Mouse (Mus musculus) limb, embryonic 14.5 days (tissue): ENCODE results near the gene Vmn2r65. TPM values are rescaled to one million over a fixed set of nuclear protein-coding genes. Genes with fewer than 3 reads are reported as not detected.

ENCODE experiments used
- ATAC-seq: fragments of 200-750 bp; cut with Nextera tagmentation; 2 replicates; pipeline ENCODE4 v1.8.0; 2017; ENCODE audit warnings: low read depth, moderate number of reproducible peaks, moderate TSS enrichment; ENCODE audit not compliant: low FRiP score
- DNase-seq: peaks from one replicate; pipeline ENCODE4 v3.0.0-alpha.2; 2015; ENCODE audit warnings: low spot score
- H3K27ac ChIP-seq: fragments of 300-500 bp; sonication (generic); replicated peaks from 2 replicates; pipeline ENCODE4 v1.5.1; 2014; ENCODE audit warnings: low read depth, mild to moderate bottlenecking, low read length, moderate library complexity, mixed read lengths
- H3K27me3 ChIP-seq: fragments of 300-500 bp; sonication (generic); 2 replicates; pipeline ENCODE4 v1.6.1; 2014; ENCODE audit warnings: low read length, mixed read lengths; ENCODE audit not compliant: control insufficient read depth, insufficient read depth
- H3K36me3 ChIP-seq: fragments of 300-500 bp; sonication (generic); 2 replicates; pipeline ENCODE4 v1.6.1; 2014; ENCODE audit warnings: mild to moderate bottlenecking, low read length, moderate library complexity, mixed read lengths; ENCODE audit not compliant: control insufficient read depth, insufficient read depth
- H3K4me1 ChIP-seq: fragments of 300-500 bp; sonication (generic); 2 replicates; pipeline ENCODE4 v1.6.1; 2014; ENCODE audit warnings: antibody characterized with exemption, low read length, mixed read lengths; ENCODE audit not compliant: control insufficient read depth, insufficient read depth
- H3K4me2 ChIP-seq: fragments of 300-500 bp; sonication (generic); replicated peaks from 2 replicates; pipeline ENCODE4 v1.6.1; 2014; ENCODE audit warnings: low read depth, mild to moderate bottlenecking, low read length, moderate library complexity; ENCODE audit not compliant: severe bottlenecking
- H3K4me3 ChIP-seq: fragments of 300-500 bp; sonication (generic); replicated peaks from 2 replicates; pipeline ENCODE4 v1.5.1; 2014; ENCODE audit warnings: low read length
- H3K9ac ChIP-seq: fragments of 300-500 bp; sonication (generic); 2 replicates; pipeline ENCODE4 v1.6.1; 2014; ENCODE audit warnings: mild to moderate bottlenecking, low read depth, low read length, moderate library complexity; ENCODE audit not compliant: severe bottlenecking
- H3K9me3 ChIP-seq: fragments of 300-500 bp; sonication (generic); 2 replicates; pipeline ENCODE4 v1.6.1; 2016; ENCODE audit warnings: low read length; ENCODE audit not compliant: control insufficient read depth
- POLR2A ChIP-seq: fragments of 200-500 bp; IDR thresholded peaks from 2 replicates; pipeline ENCODE4 v1.8.0; 2012; ENCODE audit warnings: inconsistent platforms, mild to moderate bottlenecking, moderate library complexity, borderline replicate concordance; ENCODE audit not compliant: insufficient read depth, insufficient read length; ENCODE audit errors: extremely low read depth
- WGBS: fragments of 180-500 bp; shearing (Covaris S2); extraction: QIAGEN DNeasy Blood & Tissue Kit; methylation state at CpG from one replicate; pipeline ENCODE4 v1.1.7; 2014; 5-methylcytosine and 5-hydroxymethylcytosine counted together
- polyA plus RNA-seq, 2 experiments: library from polyadenylated mRNA; depleted of rRNA in 1 of 2; stranded (reverse) in 1 of 2; unstranded in 1 of 2; fragments of >200 nt; fragmentation: Nextera tagmentation in 1 of 2; extraction: Ambion mirVana in 1 of 2; gene quantifications; 2 replicates each; pipeline versions ENCODE4 v1.2.1 to v1.2.3; 2012 to 2014

Vmn2r65 gene
- polyA plus RNA-seq (2012; rRNA removed) = not detected in 2 replicates
- polyA plus RNA-seq (2014; fragmentation: Nextera tagmentation; extraction: Ambion mirVana) = not detected in 2 replicates

- Histone ChIP-seq H3K4me1 (no peaks in the 10 kb centered on the region), H3K9me3 (no peaks in the 10 kb centered on the region), H3K27me3 (no peaks in the 10 kb centered on the region), H3K9ac (no peak within 1 kb of the TSS), H3K36me3 (no peaks in the 10 kb centered on the region), H3K4me2 (no peak within 1 kb of the TSS), H3K4me3 (no peak within 1 kb of the TSS), H3K27ac (no peak within 1 kb of the TSS)
- TF ChIP-seq POLR2A = no peak
- 46% methylated on average over 1 of the region's 1 CpGs for WGBS
- ATAC-seq (no peak), DNase-seq (no peak)
Measured at GRCm38 (mm10) chr7:84964015-84964414, at the start of gene Vmn2r65. Vmn2r65 (minus strand) TSS chr7:84964115.

- no peak for TF ChIP-seq POLR2A
- Histone ChIP-seq H3K27me3 (no peaks in the 10 kb centered on the region), H3K36me3 (no peaks in the 10 kb centered on the region), H3K9me3 (no peaks in the 10 kb centered on the region), H3K4me2 (no peak within 1 kb of the TSS), H3K4me1 (no peaks in the 10 kb centered on the region), H3K9ac (no peak within 1 kb of the TSS), H3K4me3 (no peak within 1 kb of the TSS), H3K27ac (no peak within 1 kb of the TSS)
- ATAC-seq = no peak
- 84% methylated on average over 1 of the region's 1 CpGs for WGBS
- no peak for DNase-seq
Measured at GRCm38 (mm10) chr7:85012168-85012567, 48.3 kb upstream of the Vmn2r65 start, which contains the start of gene Vmn2r66. Vmn2r66 (minus strand) TSS chr7:85012268.

- H3K4me1 ChIP-seq = no peaks in the 10 kb centered on the region
- no peak overlapping the region for H3K9ac ChIP-seq
- H3K36me3 ChIP-seq = no peaks in the 10 kb centered on the region
- DNase-seq = no peak
- H3K9me3 ChIP-seq = no peaks in the 10 kb centered on the region
- H3K4me2 ChIP-seq = no peak overlapping the region
- no peak overlapping the region for H3K27ac ChIP-seq
- WGBS = 77% methylated on average over 2 of the region's 2 CpGs
- no peak for ATAC-seq
- no peak overlapping the region for H3K4me3 ChIP-seq
- H3K27me3 ChIP-seq = no peaks in the 10 kb centered on the region
- TF ChIP-seq POLR2A = no peak
Measured at GRCm38 (mm10) chr7:84996694-84997093, 32.8 kb upstream of the Vmn2r65 start.

Other genes with a start within 250 kb of the Vmn2r65 start
- not detected in 2 replicates for gene Olfr291, start 110.6 kb downstream of the Vmn2r65 start, polyA plus RNA-seq (2012; rRNA removed)
- not detected in 2 replicates for gene Olfr291, start 110.6 kb downstream of the Vmn2r65 start, polyA plus RNA-seq (2014; fragmentation: Nextera tagmentation; extraction: Ambion mirVana)
- gene Vmn2r66, start 48.2 kb upstream of the Vmn2r65 start, polyA plus RNA-seq (2012; rRNA removed) = not detected in 2 replicates
- not detected in 2 replicates for gene Vmn2r66, start 48.2 kb upstream of the Vmn2r65 start, polyA plus RNA-seq (2014; fragmentation: Nextera tagmentation; extraction: Ambion mirVana)
- not detected in 2 replicates for gene Vmn2r67, start 191.9 kb upstream of the Vmn2r65 start, polyA plus RNA-seq (2012; rRNA removed)
- gene Vmn2r67, start 191.9 kb upstream of the Vmn2r65 start, polyA plus RNA-seq (2014; fragmentation: Nextera tagmentation; extraction: Ambion mirVana) = not detected in 2 replicates